Mouse (Mus musculus) MEL (cell line): Measurements from ENCODE around the gene Edf1.

Source experiments
- GATA1 ChIP-seq: IDR thresholded peaks from 2 replicates; pipeline ENCODE4 v1.6.1; 2011; ENCODE audit warnings: low read depth, low read length, improper control_type of control experiment
- HCFC1 ChIP-seq: IDR thresholded peaks from 2 replicates; pipeline ENCODE4 v1.6.1; 2012; ENCODE audit warnings: low read depth, mild to moderate bottlenecking, inconsistent platforms, low read length, improper control_type of control experiment, moderate library complexity
- KAT2A ChIP-seq: conservative IDR thresholded peaks from 2 replicates; pipeline ENCODE4 v1.6.1; 2012; ENCODE audit warnings: low read depth, low read length, improper control_type of control experiment, inconsistent platforms
- MYC ChIP-seq: IDR thresholded peaks from 2 replicates; pipeline ENCODE4 v1.6.1; 2011; ENCODE audit warnings: low read depth, mild to moderate bottlenecking, low read length, improper control_type of control experiment, moderate library complexity
- NELFE ChIP-seq: IDR thresholded peaks from 2 replicates; pipeline ENCODE4 v1.6.1; 2011; ENCODE audit warnings: low read depth, low read length, improper control_type of control experiment
- POLR2A ChIP-seq, 2 experiments: IDR thresholded peaks; 2 replicates each; pipeline ENCODE4 v1.6.1; 2011 to 2012; ENCODE audit warnings: low read length in 2 of 2, mild to moderate bottlenecking in 2 of 2, control low read depth in 1 of 2, improper control_type of control experiment in 1 of 2, low read depth in 1 of 2, moderate library complexity in 1 of 2; ENCODE audit not compliant: control insufficient read depth in 1 of 2, insufficient read depth in 1 of 2, poor library complexity in 1 of 2
- POLR2AphosphoS2 ChIP-seq: IDR thresholded peaks from 2 replicates; pipeline ENCODE4 v1.6.1; 2011; ENCODE audit warnings: low read length, improper control_type of control experiment
- POLR2AphosphoS5 ChIP-seq: IDR thresholded peaks from 2 replicates; pipeline ENCODE4 v1.6.1; 2012; ENCODE audit warnings: low read depth, borderline replicate concordance, mild to moderate bottlenecking, inconsistent platforms, low read length, moderate library complexity, mixed read lengths
- TAL1 ChIP-seq: IDR thresholded peaks from 2 replicates; pipeline ENCODE4 v1.6.1; 2012; ENCODE audit warnings: mild to moderate bottlenecking, inconsistent platforms, low read length, moderate library complexity, mixed read lengths
- USF2 ChIP-seq, 2 experiments: IDR thresholded peaks; 2 replicates each; pipeline ENCODE4 v1.6.1; 2011 to 2012; ENCODE audit warnings: improper control_type of control experiment in 2 of 2, low read length in 2 of 2, borderline replicate concordance in 1 of 2, inconsistent platforms in 1 of 2, low read depth in 1 of 2, mild to moderate bottlenecking in 1 of 2; ENCODE audit not compliant: insufficient read depth in 1 of 2
- ZC3H11A ChIP-seq: IDR thresholded peaks from 2 replicates; pipeline ENCODE4 v1.6.1; 2012; ENCODE audit warnings: low read depth, mild to moderate bottlenecking, inconsistent platforms, low read length, improper control_type of control experiment

GRCm38 (mm10) chr2:25598749-25599148, 41.1 kb downstream of the Edf1 start:
- no peak for TF ChIP-seq KAT2A
- no peak for TF ChIP-seq POLR2A (IDR thresholded peaks at IDR 0.05; ENCODE audit: control insufficient read depth in 1 of 2, insufficient read depth in 1 of 2, low read depth in 1 of 2, low read length in 2 of 2, poor library complexity in 1 of 2)
- no peak for TF ChIP-seq POLR2AphosphoS5
- TF ChIP-seq POLR2AphosphoS2 = no peak
- TF ChIP-seq USF2 (IDR thresholded peaks at IDR 0.05; ENCODE audit: borderline replicate concordance in 1 of 2, insufficient read depth in 1 of 2, low read depth in 1 of 2, low read length in 2 of 2) = no peak
- no peak for TF ChIP-seq MYC
- no peak for TF ChIP-seq ZC3H11A
- no peak for TF ChIP-seq TAL1
- no peak for TF ChIP-seq HCFC1
- no peak for TF ChIP-seq NELFE
- TF ChIP-seq GATA1 = no peak
